Mouse (Mus musculus): ENCODE data around the gene Hivep2.

DNA sequence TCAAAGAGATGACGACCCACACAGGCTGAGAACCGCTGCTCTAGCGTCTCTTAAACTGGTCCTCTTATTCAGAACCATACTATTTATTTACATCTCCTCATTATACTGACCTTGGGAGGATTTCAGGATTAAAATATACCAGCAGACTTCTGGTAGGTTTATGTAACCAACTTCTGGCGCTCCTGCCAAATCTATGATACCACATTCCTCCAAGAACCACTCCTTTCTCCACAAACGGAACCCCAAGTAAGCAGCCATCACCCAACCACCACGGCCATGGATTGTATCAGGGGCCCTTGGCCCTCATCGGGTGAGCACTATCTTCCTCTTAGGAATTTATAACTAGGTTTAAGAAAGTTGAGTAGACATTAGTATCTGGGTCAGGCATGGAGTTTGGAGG, 230.9 kb downstream of the Hivep2 start:
- no peak for TF ChIP-seq CTCF (IDR thresholded peaks at IDR 0.05; ENCODE audit: low read depth, low read length)
- no peak for TF ChIP-seq GATA1 (IDR thresholded peaks at IDR 0.05; ENCODE audit: borderline replicate concordance, low read length)
